Mouse (Mus musculus) neutrophil, adult 5-6 weeks (primary cell): ENCODE measurements around the gene Fam83g. TPM values are rescaled to one million over a fixed set of nuclear protein-coding genes. Genes with fewer than 3 reads are reported as not detected.
A peak's percentile ranks its signal among the peaks of the same experiment; 100 is the strongest.

Experiments
- ATAC-seq: fragments of 151-379, 151-347 bp; 2 replicates; pipeline ENCODE4 v1.8.0; 2017; ENCODE audit warnings: mild to moderate bottlenecking, moderate TSS enrichment; ENCODE audit not compliant: insufficient number of reproducible peaks, poor library complexity, low FRiP score, severe bottlenecking; ENCODE audit errors: extremely low read depth
- total RNA-seq: library from RNA; stranded (forward); fragments of 200-1000 nt; gene quantifications from 2 replicates; pipeline ENCODE4 v1.2.3, GENCODE M21; 2017

Gene Fam83g
- total RNA-seq, 1 experiment from 2014 or later = 1.7 TPM

DNA sequence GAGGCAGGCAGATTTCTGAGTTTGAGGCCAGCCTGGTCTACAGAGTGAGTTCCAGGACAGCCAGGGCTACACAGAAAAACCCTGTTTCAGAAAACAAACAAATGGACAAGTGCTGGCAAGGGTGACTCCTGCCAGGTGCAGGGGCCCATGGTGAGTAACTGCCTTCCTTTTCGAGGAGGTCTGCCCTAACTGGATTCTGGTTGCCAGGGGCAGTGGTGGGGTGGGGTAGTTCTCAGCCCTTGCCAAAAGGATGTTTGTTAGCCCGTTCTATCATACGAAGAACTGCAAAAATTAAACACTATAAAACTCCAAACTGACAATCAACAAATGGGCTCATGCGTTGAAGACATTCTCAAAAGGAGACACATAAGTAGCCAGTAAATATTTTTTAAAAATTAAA is 34.3 kb upstream of the Fam83g start:
- ATAC-seq = no peak

DNA sequence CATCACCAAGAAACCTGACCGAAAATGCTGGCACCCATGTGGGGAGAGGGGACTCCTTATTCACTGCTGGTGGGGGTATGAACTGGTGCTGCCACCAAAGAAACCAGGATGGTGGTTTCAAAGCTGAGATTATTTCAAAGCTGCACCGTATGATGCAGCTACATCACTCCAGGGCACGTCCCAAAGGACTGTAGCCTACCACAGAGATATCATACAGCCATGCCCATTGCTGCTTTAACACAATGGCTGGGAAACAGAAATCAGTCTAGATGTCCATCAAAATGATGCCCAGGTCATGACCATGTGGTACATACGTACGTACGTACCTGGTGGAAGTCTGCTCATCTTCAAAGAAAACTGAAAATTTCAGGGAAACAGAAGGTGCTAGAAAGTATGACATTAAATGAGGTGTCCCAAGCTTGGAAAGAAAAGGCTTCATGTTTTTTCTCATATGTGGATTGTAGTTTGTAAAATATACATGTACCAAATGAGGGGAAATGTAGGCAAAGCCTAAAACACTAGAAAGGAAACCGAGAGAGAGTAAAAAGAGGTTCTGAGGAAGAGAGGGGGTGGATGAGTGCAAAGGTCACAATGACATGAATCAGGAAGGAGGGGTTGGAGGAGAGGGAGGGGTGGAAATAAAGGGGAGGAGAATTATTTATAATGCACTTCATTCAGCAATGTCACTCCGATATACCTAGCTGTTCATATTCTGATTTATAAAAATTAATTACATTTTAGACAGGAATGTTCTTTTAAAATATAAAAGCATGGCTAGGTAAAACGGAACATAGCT is 33.2 kb upstream of the Fam83g start:
- no peak for ATAC-seq

DNA sequence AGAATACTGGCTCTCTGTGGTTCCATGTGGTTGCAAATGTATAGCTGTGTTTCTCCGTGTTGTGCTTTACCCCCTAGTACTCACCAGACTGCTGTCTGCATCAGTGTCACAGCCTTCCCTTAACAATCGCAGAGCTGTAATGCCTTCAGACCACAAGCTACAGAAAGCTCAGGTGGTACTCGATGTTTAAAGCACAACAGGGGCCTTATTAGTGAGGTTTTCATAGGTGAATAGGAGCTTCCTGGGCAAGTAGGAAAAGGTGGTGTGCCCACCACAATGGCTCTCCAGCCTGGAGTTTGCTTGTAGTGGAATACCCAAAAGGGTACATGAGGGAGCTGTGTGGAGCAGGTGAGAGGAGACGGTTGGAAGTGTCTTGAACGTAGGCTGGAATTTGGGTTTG is 31.7 kb upstream of the Fam83g start:
- ATAC-seq = no peak

DNA sequence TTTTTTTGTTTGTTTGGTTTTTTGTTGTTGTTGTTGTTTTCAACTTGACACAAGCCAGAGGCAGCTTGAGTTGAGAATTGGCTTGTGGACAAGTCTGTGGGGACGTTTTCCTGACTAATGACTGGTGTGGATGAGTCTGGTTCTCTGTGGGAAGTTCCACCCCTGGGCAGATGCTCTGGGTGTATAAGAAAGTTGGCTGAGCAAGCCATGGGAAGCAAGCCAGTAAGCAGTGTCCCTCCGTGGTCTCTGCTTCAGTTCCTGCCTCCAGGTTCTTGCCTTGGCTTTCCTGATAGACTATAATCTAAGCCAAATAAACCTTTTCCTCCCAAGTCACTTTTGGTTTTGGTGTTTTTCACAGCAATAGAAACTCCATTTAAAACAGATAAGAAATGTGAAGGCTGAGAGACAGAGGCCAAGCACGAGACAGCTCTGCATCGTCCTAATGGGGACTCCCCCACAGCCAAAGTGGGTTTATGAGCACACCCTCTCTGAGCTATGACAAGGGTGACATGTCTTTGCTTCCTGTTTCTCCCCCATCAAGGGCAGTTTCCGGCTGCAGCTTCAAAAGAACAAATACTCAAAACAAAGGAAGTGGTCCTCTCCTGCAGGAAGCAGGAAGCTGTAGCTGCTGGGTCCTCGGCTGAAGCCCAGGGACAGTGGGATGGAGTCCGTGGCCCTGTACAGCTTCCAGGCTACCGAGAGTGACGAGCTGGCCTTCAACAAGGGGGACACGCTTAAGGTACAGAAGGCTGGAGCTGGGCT is 31.0 kb upstream of the Fam83g start, which contains the start of gene Grap:
Gene Grap, plus strand, starts transcription at position 580 of the 762 bp plus-strand sequence.
- ATAC-seq = peak; percentile 84

DNA sequence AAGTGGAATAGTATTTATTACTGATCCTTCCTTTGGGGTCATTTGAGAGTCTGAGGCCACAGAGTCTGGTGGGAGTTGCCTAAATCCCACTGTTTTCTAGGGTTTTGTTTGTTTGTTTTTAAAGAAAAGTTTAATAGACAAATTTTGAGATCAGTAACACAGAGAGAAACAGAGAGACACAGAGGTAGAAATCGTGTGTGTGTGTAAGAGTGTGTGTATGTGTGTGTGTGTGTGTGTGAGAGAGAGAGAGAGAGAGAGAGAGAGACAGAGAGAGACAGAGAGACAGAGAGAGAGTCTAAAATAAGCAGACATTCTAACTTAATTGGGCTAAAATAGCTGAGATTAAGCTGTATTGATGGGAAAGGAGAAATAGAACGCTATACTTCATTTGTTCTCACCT is 30.3 kb upstream of the Fam83g start:
- ATAC-seq = no peak

DNA sequence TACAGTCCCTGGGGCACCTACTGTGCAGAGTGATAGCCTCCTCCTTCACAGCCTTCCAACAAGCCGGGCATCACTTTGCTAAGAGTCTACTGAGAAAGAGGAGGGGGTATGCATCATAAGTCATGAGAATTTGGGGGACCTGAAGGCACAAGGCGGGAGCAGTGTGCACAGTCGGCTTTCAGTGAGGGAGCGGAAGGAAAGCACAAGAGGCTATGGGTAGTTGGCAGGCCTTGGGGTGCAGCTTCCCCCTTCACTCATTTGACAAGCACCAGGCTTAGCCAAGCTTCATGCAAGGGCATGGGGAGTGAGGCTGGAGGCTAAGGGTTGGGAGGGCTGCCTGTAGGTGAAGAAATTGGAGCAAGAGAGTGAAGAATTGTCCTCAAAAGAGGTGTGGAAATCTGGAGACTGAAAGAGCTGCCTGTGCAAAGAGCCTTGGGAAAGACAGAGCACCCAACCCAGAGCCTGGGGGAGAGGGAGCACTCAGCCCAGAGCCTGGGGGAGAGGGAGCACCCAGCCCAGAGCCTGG is 29.0 kb upstream of the Fam83g start:
- no peak for ATAC-seq

- no peak for ATAC-seq
Measured at GRCm38 (mm10) chr11:61655649-61656048, 28.2 kb upstream of the Fam83g start.

DNA sequence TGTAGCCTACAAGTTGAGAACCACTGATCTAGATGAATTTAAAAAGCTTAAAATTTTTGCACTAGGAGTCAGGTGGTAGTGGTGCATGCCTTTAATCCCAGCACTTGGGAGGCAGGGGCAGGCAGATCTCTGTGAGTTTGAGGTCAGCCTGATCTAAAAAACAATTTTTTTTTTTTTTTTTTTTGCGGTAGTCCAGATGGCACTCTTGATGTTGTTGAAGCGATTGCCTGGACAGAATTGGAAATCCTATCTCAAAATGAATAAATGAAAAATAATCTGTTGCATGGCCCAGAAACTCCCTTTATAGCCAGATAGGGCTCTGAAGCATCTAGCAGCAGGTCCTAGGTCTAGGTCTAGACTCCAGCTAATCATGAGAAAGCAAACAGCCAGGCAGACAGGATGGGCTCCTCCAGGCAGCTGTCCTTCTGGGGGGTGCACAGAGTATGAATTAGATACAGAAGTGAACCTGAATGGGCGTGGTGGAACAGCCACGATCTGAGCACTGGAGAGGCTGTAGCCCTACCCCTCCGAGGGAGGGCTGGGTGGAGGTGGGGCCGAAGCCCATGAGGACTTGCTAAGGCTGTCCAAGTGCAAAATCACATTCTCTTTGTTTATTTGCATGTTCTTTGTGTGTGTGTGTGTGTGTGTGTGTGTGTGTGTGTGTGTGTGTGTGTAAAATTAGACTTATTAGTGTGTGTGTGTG is 27.6 kb upstream of the Fam83g start:
- peak; percentile 53; the same call in 1 of the 2 replicates for ATAC-seq

- no peak for ATAC-seq
Measured at GRCm38 (mm10) chr11:61657432-61657831, 26.5 kb upstream of the Fam83g start.

DNA sequence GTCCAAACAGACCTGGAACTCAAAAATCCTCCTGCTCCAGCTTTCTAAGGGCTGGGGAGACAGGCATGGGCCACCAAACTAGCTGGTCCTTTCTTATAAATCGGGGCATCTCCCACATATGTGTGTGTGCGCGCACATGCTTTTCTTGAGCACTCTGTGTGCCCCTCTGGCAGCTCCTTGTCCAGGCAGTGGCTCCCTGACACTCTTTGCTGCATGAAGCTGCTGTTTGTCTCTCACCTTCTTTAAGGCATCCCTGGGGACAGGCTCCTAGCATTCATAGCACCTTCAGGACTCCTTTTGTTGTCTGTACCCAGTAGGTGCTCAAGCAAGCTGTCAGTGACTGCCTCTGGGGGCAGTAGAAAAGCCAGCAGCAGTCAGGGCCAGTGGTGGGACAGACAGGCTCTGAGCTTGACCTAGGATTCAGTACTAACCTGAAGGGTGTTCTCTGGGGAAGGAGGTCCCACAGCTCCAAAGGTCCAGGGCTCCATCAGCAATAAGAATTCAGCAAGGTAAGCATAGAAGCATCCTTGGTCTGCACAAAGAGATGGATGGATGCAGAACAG is 25.4 kb upstream of the Fam83g start:
- ATAC-seq = no peak

DNA sequence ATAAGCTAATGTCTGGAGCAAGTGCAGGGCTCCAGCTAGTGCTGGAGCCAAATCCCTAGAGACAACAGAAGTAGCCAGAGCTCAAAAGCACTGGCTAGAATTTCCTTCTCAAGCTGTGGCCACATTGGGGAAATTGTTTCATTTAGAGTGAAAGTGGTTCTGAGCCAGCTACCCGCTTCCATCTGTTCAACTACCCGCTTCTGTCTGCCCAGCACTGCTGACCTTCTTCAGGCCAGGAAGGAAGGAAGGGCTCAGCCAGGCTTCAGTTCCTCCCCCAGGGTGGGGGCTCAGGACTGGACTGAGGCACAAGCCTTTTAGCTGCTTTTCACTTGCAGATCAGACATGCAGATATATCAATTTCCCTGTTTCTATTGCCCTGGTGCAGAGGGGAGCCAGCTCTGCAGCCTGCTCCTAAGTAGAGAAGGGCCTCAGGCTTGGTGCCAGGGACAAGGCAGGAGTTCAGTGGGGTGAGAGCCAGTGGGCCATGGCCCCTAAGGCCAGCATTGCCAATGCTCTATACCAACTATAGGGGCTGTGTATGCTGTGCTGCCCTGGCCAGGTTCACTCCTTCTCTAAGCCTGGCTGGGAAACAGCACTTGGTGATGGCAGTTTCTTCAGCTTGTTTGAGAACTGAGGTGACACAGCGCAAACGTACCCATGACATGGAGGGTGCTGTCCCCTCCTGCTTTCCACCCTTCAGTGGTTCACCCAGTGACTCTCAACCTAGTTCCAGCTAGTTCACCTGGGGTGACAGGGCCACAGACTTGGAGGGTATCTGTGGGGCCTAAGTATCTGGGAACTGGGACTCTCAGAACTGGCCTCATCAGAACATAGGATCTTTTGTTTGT is 24.7 kb upstream of the Fam83g start:
- no peak for ATAC-seq

- ATAC-seq = no peak
Measured at GRCm38 (mm10) chr11:61660001-61660400, 23.9 kb upstream of the Fam83g start.

DNA sequence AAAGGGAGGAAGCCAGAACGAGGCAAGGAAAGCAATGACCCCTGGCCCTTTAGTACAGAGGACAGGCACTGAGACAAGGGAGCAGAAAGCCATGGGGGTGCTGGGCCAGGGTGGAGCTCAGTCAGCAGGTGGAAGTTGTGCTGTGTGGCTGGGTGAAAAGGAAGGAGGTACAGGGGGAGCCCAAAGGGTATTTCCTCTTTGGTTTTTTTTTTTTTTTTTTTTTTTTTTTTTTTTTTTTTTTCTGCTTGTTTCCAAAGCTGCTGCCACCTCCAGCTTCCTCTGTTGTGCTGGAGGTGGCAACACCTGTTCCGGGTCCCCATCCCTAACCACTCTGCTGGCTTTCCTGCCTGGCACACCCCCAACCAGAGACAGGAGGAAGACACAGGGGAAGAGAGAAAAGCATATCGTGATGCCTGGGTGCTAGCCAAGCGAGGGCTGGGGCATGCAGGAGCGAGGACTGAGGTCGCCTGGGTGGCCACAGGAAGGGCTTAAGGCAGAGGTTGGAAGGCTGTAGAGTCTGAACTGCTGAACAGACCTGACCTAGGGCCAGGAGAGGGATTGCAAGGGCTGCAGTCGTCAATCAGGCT is 23.0 kb upstream of the Fam83g start:
- ATAC-seq = peak; percentile 37; the same call in 1 of the 2 replicates

- ATAC-seq = no peak
Measured at GRCm38 (mm10) chr11:61662189-61662588, 21.7 kb upstream of the Fam83g start.

DNA sequence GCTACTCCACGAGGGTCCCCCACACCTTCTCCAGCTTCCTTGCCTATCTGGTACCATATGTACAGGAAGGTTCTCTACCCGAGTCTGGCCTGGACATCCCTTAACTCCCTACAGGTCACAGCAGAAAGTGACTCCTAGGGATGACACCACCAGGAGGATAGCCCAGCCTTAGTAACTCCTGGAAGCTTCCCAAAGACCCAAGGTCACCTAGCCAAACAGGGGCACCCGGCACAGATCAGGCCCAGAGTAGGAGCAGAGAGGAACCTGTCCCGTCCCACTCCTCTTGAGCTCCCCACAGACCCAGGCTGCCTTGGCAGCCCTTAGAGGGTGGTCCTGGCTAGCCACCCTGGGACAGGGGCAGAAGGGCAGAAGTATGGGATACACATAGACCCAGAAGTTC is 18.5 kb upstream of the Fam83g start:
- ATAC-seq = no peak

- 0 out of 2 replicates have a peak, but pooled peaks have one; percentile 18 for ATAC-seq
Measured at GRCm38 (mm10) chr11:61665991-61666799, 17.7 kb upstream of the Fam83g start.

DNA sequence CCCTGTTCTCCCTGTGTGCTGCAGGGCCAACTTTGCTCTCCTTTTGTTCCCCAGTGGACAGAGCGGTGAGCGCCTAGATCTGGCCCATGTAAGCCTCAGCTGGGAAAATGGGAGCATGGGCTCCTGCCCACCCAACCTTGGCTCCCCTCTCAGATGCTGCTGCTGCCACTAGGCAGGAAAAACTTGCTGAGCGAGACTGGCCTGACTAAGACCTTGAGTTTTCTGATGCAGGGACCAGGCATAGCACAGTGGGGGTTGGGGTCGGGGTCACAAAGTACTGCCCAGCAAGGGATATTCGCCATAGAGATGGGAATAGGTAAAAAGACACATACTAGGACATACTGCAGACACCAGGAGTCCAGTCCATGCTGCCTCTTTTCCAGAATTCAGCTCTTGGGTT is 16.6 kb upstream of the Fam83g start:
- ATAC-seq = no peak
